Mouse (Mus musculus) layer of hippocampus, adult 9-10 months (tissue): ENCODE measurements around the gene Bcar3.

Source experiments
- DNase-seq: peaks from one replicate; pipeline ENCODE4 v3.0.0; 2022; ENCODE audit warnings: low spot score

The Bcar3 gene

DNA sequence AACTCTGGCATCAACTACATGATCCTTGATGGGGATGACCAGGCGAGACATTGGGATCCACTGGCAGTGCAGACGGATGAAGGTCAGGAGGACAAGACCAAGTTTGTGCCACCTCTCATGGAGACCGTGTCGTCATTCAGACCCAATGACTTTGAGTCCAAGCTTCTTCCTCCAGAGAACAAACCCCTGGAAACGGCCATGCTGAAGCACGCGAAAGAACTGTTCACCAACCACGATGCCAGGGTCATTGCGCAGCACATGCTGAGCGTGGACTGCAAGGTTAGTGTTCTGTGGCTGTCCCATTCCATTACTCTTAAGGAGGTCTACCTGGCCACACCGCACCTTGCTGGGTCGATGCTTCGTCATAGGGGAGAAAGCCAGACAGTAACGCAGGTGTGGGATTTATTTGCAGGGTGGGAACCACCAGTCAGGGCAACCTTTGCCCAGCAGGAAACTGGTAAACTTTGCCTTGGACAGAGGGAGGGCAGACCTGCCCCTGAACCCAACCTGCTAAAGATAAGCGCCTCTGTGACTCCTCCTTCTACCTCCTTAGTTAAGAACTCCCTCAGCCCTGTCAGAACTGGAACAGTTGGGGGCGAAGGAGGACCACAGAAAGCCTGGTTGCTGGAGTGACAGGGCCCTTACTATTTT lies 218.9 kb downstream of the Bcar3 start:
- DNase-seq = no peak

GRCm38 (mm10) chr3:122515568-122516326 lies 221.8 kb downstream of the Bcar3 start:
- no peak for DNase-seq

- no peak for DNase-seq
Observed at GRCm38 (mm10) chr3:122516327-122516695, 222.4 kb downstream of the Bcar3 start.

DNA sequence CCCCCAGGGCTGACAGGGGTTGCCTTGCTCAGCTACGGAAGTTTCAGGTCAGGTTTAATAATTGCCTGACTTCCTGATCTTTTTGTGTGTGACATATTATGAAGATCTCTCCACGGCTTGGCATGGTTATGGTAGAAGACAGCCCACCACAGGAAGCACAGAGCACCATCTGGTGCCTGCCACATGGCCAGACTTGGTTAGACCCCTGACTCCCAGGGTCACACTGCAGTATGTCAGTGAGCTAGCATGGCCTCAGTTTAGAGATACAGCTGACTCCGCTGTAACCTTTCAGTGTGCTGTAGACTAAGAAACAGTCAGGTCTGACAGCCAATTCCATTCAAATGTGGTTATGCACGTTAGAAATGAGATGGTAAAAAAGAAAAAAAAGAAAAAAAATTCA lies 223.8 kb downstream of the Bcar3 start:
- DNase-seq = no peak

- DNase-seq = no peak
Observed at GRCm38 (mm10) chr3:122518231-122518736, 224.3 kb downstream of the Bcar3 start.

- no peak for DNase-seq
Observed at GRCm38 (mm10) chr3:122519082-122519481, 225.1 kb downstream of the Bcar3 start.

- no peak for DNase-seq
Observed at GRCm38 (mm10) chr3:122520365-122520764, 226.4 kb downstream of the Bcar3 start.

- no peak for DNase-seq
Observed at GRCm38 (mm10) chr3:122520875-122521274, 226.9 kb downstream of the Bcar3 start.

DNA sequence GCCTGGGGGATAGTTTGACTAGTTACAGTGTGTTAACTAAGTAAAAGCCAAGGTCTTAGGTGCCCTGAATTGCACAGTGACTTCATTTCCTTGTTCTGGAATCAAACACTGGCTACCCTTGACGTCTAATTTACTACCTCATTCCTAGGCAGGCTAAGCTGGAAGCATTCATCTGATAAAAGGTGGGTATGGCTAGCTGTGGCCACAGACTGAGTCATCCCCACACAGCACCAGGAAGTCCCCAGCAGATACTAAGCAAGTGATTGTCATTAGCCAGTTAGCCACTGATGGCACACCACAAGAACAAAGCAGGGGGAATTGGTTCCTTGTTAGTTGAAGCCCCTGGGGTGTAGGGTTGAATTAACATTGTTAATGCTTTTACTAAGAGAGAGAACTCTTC lies 227.4 kb downstream of the Bcar3 start:
- DNase-seq = no peak

DNA sequence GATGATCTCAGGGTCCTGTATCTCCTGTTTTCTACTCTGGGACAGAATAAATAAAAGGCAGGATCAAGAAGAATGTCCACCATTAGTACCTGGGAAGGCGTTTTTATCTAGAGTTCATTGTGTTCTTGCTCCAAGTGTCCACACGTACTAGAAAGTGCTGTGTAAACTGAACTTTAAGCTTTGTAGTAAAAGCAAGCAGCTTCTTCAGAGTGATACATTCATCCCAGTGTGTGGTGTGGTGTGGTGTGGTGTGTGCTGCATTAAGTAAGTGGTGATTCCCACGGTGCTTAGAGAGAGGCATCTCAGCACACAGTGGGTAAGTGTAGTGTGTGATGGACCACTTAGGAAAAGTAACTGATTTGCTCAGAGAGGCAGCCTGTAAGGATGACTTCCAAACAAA lies 234.5 kb downstream of the Bcar3 start:
- no peak for DNase-seq

DNA sequence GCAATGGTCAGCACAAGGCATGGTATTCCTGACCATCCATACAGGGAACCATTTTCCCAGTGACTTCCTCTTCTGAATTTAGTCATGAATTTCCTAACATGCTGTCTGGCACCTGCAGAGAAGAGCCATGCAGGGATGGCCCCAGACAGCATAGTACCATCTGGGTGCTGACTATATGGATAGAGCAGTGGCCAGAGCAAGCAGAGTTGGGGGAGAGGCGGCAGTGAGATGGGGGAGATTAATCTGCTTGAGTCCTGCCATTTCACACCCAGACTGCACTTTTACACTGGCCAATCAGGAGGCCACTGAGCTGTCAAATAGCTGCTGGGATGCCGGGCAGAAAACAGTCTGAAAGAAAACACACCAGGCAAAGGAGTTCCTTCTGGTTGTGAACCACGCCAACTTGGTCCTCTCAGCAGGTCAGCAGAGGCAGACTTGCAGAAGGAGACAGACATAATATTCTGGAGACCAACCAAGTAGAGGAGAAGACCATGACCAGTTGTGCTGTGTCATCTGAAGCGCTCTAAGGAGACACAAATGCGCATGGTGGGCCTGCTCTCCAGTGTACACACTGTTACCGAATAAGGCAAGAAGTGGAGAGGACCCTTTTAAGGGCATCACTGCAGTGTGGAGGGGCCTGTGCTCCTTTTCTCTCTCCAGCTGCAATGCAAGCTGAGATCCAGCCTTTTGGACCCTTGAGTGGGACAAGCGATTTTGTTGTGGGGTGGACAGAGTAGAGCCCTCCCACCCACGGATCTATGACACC lies 242.2 kb downstream of the Bcar3 start:
- no peak for DNase-seq

GRCm38 (mm10) chr3:122538851-122539250 lies 244.9 kb downstream of the Bcar3 start:
- no peak for DNase-seq

- no peak for DNase-seq
Observed at GRCm38 (mm10) chr3:122539961-122540690, 246.2 kb downstream of the Bcar3 start.

- no peak for DNase-seq
Observed at GRCm38 (mm10) chr3:122540918-122541317, 247.0 kb downstream of the Bcar3 start.

DNA sequence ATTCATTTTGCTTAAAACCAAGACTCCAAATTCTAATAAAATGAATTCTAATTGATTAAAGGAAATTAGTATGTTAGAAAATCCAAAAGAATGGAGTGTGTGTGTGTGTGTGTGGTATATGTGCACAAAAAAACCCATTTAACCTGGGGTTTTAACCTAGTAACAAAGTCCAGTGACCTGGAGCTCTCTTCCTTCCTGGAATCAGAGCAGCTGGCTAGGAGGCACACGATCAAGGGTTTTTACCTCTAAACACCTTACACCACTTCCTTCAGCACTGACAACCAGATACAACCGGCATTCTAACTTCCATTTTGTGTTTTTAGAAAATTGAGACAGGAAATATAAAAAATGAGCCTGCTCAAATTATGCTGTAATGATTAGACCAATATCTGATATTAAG lies 251.4 kb downstream of the Bcar3 start:
- no peak for DNase-seq

GRCm38 (mm10) chr3:122547469-122547868 lies 253.5 kb downstream of the Bcar3 start:
- DNase-seq = no peak

GRCm38 (mm10) chr3:122551174-122551573 lies 257.2 kb downstream of the Bcar3 start:
- no peak for DNase-seq

GRCm38 (mm10) chr3:122557766-122558165 lies 263.8 kb downstream of the Bcar3 start:
- no peak for DNase-seq

GRCm38 (mm10) chr3:122565285-122565684 lies 271.3 kb downstream of the Bcar3 start:
- DNase-seq = no peak

GRCm38 (mm10) chr3:122566112-122566511 lies 272.2 kb downstream of the Bcar3 start:
- DNase-seq = no peak

DNA sequence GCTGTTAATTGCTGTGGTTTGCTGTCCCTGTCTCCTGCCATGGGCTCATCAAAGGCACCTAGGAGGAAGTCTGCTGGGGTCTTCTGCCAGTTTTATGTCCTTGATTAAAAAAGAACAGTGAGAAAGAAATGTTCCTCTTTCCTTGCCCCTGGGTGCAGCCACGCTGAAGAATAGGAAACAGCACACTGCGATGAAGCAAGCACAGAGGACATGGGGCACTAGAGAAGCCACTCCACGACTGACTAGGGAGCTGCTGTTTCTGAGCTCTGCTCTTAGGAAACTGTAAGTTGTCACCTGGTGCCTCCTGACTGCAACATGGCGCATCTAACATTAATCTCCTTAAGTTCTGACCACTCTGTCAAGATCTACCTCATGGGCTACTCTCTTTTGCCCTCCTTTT lies 272.6 kb downstream of the Bcar3 start:
- no peak for DNase-seq
